Mouse (Mus musculus) stomach, postnatal 0 days (tissue): ENCODE data around the gene Tlr12. TPM values are rescaled to one million over a fixed set of nuclear protein-coding genes. Genes with fewer than 3 reads are reported as not detected.
"Not testable (repeated sequence)": the region's sequence is repeated elsewhere in the genome, so short reads cannot be mapped to it uniquely, and the experiment has no call there.

Experiments
- ATAC-seq: fragments of 200-750 bp; cut with Nextera tagmentation; 2 replicates; pipeline ENCODE4 v1.8.0; 2017; ENCODE audit not compliant: low FRiP score, low TSS enrichment
- DNase-seq: peaks from one replicate; pipeline ENCODE4 v3.0.0-alpha.2; 2016; ENCODE audit warnings: low spot score
- H3K27ac ChIP-seq: fragments of 300-500 bp; sonication (generic); replicated peaks from 2 replicates; pipeline ENCODE4 v1.5.1; 2014; ENCODE audit warnings: mild to moderate bottlenecking, control low read depth
- H3K27me3 ChIP-seq: fragments of 300-500 bp; sonication (generic); 2 replicates; pipeline ENCODE4 v1.6.1; 2014; ENCODE audit warnings: low read length; ENCODE audit not compliant: control insufficient read depth, insufficient read depth
- H3K36me3 ChIP-seq: fragments of 300-500 bp; sonication (generic); 2 replicates; pipeline ENCODE4 v1.6.1; 2014; ENCODE audit warnings: low read length, mixed read lengths; ENCODE audit not compliant: control insufficient read depth, insufficient read depth
- H3K4me1 ChIP-seq: fragments of 300-500 bp; sonication (generic); replicated peaks from 2 replicates; pipeline ENCODE4 v1.6.1; 2014; ENCODE audit warnings: antibody characterized with exemption; ENCODE audit not compliant: control insufficient read depth, insufficient read depth
- H3K4me2 ChIP-seq: fragments of 300-500 bp; sonication (generic); replicated peaks from 2 replicates; pipeline ENCODE4 v1.6.1; 2014; ENCODE audit warnings: low read depth, mild to moderate bottlenecking, control low read depth, moderate library complexity
- H3K4me3 ChIP-seq: fragments of 300-500 bp; sonication (generic); 2 replicates; pipeline ENCODE4 v1.5.1; 2014; ENCODE audit warnings: low read depth, low read length, control low read depth
- H3K9ac ChIP-seq: fragments of 300-500 bp; sonication (generic); 2 replicates; pipeline ENCODE4 v1.6.1; 2014; ENCODE audit warnings: mild to moderate bottlenecking, low read length, control low read depth, mixed read lengths
- H3K9me3 ChIP-seq: fragments of 300-500 bp; sonication (generic); 2 replicates; pipeline ENCODE4 v1.6.1; 2016; ENCODE audit warnings: low read length; ENCODE audit not compliant: control insufficient read depth
- CTCF ChIP-seq: IDR thresholded peaks from 2 replicates; pipeline ENCODE4 v1.5.1; 2016; ENCODE audit warnings: antibody characterized with exemption, low read depth, mild to moderate bottlenecking, moderate library complexity
- EP300 ChIP-seq: optimal IDR thresholded peaks from 2 replicates; pipeline ENCODE3; 2016; ENCODE audit warnings: antibody characterized with exemption
- WGBS: fragments of 180-500 bp; shearing (Covaris S2); extraction: QIAGEN DNeasy Blood & Tissue Kit; methylation state at CpG from one replicate; pipeline ENCODE4 v1.1.7; 2014; 5-methylcytosine and 5-hydroxymethylcytosine counted together
- polyA plus RNA-seq: library from polyadenylated mRNA; unstranded; fragments of >200 nt; fragmentation: Nextera tagmentation; extraction: Ambion mirVana; gene quantifications from 2 replicates; pipeline ENCODE4 v1.2.1, GENCODE M21; 2015

The Tlr12 gene
- polyA plus RNA-seq, 1 experiment from 2014 or later: 0.57 TPM

GRCm38 (mm10) chr4:128615761-128616160 lies 2.7 kb downstream of the Tlr12 start:
- Histone ChIP-seq H3K4me3 (no peak overlapping the region), H3K4me1 (no peaks in the 10 kb centered on the region), H3K4me2 (no peak overlapping the region), H3K9me3 (no peaks in the 10 kb centered on the region), H3K27me3 (no peaks in the 10 kb centered on the region), H3K9ac (no peak overlapping the region), H3K36me3 (no peaks in the 10 kb centered on the region), H3K27ac (no peak overlapping the region)
- WGBS: 90% methylated on average over 14 of the region's 14 CpGs
- no peak for TF ChIP-seq EP300
- no peak for TF ChIP-seq CTCF
- DNase-seq (no peak), ATAC-seq (no peak)

DNA sequence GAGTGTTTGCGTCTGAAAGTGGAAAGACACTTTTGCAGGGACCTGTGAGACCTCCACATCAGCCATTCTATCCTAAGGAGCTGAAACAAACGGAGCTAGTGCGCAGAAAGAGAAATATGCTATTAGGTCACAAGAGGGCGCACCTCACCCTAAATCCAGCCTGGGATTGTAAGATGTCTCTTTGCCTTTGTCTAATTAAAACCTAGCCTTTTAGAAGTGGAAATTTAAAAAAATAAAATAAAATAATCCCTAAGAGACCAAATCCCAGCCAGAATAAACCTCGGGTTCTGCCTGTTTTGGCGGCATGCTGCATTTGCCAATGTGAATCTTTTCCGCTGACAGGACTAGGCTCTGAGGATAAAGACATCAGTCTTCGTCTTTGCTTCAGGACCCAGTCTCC lies 5.1 kb downstream of the Tlr12 start:
- Histone ChIP-seq H3K36me3 (no peaks in the 10 kb centered on the region), H3K4me1 (no peaks in the 10 kb centered on the region), H3K27me3 (no peaks in the 10 kb centered on the region), H3K4me2 (no peak overlapping the region), H3K27ac (no peak overlapping the region), H3K9me3 (no peaks in the 10 kb centered on the region), H3K4me3 (no peak overlapping the region), H3K9ac (no peak overlapping the region)
- DNase-seq (peak; percentile 51), ATAC-seq (no peak)
- TF ChIP-seq CTCF (peak; percentile 88), EP300 (no peak)
- 21% methylated on average over 8 of the region's 8 CpGs for WGBS

DNA sequence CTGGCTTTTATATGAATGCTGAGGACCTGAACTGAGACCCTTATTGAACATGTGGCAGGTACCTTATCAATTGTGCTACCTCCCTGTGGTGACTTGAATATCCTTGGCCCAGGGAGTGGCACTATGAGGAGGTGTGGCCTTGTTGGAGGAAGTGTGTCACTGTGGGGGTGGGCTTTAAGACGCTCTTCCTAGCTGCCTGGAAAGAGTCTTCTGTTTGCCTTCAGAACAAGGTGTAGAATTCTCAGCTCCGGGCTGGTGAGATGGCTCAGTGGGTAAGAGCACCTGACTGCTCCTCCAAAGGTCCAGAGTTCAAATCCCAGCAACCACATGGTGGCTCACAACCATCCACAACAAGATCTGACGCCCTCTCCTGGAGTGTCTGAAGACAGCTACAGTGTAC lies 6.7 kb downstream of the Tlr12 start:
- H3K36me3 ChIP-seq, H3K4me1 ChIP-seq, H3K27me3 ChIP-seq, ATAC-seq, H3K4me2 ChIP-seq, H3K9me3 ChIP-seq, H3K4me3 ChIP-seq, DNase-seq, H3K9ac ChIP-seq, H3K27ac ChIP-seq: not testable (repeated sequence)
- 61% methylated on average over 3 of the region's 3 CpGs for WGBS

DNA sequence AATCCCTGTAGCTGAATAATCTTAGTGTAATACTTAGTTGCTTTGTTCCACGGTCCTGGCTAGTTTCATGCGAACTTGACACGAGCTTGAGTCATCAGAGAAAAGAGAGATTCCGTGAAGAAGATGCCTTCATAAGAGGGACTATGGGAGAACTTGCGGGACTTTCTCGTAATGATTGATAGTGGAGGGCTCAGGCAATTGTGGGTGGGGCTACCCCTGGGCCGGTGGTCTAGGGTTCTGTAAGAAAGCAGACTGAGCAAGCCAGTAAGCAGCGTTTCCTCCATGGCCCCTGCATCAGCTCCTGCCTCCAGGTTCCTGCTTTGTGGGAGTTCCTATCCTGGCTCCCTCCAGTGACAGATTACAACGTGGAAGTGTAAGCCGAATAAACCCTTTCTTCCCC lies 7.7 kb downstream of the Tlr12 start:
- Histone ChIP-seq H3K4me3 (no peak overlapping the region), H3K27me3 (no peaks in the 10 kb centered on the region), H3K4me1 (no peaks in the 10 kb centered on the region), H3K4me2 (peak overlapping the region; percentile 71), H3K9me3 (no peaks in the 10 kb centered on the region), H3K36me3 (no peaks in the 10 kb centered on the region), H3K9ac (no peak overlapping the region), H3K27ac (no peak overlapping the region)
- no peak for ATAC-seq
- no peak for DNase-seq
- 18% methylated on average over 10 of the region's 10 CpGs for WGBS
- TF ChIP-seq EP300 (no peak), CTCF (no peak)

GRCm38 (mm10) chr4:128609925-128610402 lies 8.5 kb downstream of the Tlr12 start, which contains the start of gene Zscan20:
Gene Zscan20, minus strand, starts transcription at chr4:128610098.
- WGBS: 1% methylated on average over 24 of the region's 24 CpGs
- Histone ChIP-seq H3K9me3 (no peaks in the 10 kb centered on the region), H3K27me3 (no peaks in the 10 kb centered on the region), H3K4me1 (no peaks in the 10 kb centered on the region), H3K36me3 (no peaks in the 10 kb centered on the region), H3K4me3 (peak within 1 kb of the TSS; percentile 56), H3K27ac (no peak within 1 kb of the TSS), H3K9ac (peak within 1 kb of the TSS; percentile 54; the same call in 1 of the 2 replicates), H3K4me2 (peak within 1 kb of the TSS; percentile 71)
- TF ChIP-seq CTCF (peak; percentile 53), EP300 (no peak)
- DNase-seq (peak; percentile 97), ATAC-seq (peak; percentile 97)

DNA sequence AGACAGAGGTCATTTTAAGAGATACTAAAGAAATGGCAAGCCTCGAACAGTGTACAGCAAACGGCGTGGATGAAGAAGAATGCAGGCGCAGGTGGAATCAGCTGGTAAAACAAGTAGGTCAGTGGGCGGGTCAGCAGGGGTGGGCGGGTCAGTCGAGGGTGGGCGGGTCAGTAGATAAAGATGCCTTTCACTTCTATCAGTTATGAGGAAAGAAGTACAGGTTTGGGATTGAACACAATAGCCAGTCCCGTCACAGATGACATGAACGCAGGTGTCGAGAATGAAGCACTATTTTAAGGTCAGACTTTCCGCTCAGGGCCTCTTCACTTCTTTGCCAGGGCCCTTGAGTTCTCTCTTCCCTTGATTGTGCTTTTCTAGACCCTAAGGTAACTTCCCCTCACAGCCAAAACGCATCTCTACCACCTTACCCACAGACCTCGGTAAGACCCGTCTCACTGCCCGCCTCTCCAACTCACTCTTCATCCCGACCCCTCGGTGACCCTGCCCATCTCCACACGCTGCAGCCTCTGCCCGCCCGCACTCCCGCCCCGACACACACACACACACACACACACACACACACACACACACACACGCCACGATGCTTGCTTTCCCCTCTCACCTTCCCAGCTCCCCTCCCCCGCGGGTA lies 9.0 kb downstream of the Tlr12 start:
- Histone ChIP-seq H3K36me3 (no peaks in the 10 kb centered on the region), H3K9ac (peak overlapping the region; percentile 54; the same call in 1 of the 2 replicates), H3K4me1 (no peaks in the 10 kb centered on the region), H3K27me3 (no peaks in the 10 kb centered on the region), H3K9me3 (no peaks in the 10 kb centered on the region), H3K27ac (no peak overlapping the region), H3K4me3 (peak overlapping the region; percentile 56), H3K4me2 (peak overlapping the region; percentile 71)
- no peak for TF ChIP-seq CTCF
- no peak for TF ChIP-seq EP300
- DNase-seq: peak; percentile 63
- WGBS: 5% methylated on average over 26 of the region's 27 CpGs
- peak; percentile 45; the same call in 1 of the 2 replicates for ATAC-seq
